Mouse (Mus musculus) liver, adult 2 months (tissue): ENCODE data around the gene Rab4b.
A peak's percentile ranks its signal among the peaks of the same experiment; 100 is the strongest.

ENCODE experiments used
- CTCF ChIP-seq: fragments of 200-500 bp; IDR thresholded peaks from 2 replicates; pipeline ENCODE4 v1.5.1; 2011; ENCODE audit warnings: low read depth, low read length, control low read depth
- POLR2A ChIP-seq: fragments of 200-500 bp; IDR thresholded peaks from 2 replicates; pipeline ENCODE4 v1.6.1; 2011; ENCODE audit warnings: low read length, control low read depth; ENCODE audit not compliant: insufficient read depth; ENCODE audit errors: extremely low read depth

DNA sequence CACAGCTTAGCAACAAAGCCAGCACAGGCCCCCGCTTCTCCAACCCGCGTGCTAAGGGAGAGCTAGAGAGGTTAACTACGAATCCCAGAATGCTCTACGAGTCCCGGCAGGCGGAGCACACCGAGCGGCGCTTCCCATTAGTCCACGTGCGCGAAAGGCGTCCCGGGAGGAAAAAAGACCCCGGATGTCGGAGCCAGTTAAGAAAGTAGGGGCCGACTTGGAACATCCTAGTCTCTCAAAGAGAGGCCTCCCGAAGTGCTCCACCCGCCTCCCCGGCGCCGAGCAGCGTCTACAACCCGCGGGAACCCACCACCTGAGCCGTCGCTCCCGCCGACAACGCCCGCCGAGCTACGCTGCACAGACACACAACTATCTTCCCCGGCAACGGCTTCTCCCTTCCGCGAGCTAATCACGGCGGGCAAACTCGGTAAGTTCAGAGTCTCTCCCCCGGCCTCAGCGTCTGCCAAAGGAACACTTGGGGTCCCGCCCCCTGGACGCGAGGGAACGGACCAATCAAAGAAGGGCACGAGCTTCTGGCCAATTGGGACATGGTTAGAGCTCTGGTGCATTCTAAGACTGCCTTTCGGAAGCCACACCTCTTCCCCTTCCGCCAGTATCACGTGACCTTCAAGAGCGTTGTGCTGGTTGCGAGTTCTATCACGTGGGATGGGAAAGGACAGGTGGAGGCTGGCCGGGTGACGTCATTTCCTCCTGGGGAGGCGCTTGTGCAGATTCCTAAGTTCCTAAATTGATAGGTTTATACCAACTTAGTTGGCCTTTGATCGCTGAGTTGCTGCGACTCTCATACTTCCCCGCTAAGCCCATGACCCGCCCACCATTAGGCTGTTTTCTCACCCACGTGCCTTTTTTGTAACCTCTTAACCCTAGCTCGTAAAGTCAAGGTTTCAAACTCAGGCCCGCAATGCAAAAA, 17.2 kb upstream of the Rab4b start, which contains the start of the genes BC024978 and Snrpa:
- no peak for TF ChIP-seq CTCF
- TF ChIP-seq POLR2A, result peak; percentile 72
